Mouse (Mus musculus): ENCODE data around the gene Krt4. TPM values are rescaled to one million over a fixed set of nuclear protein-coding genes. Genes with fewer than 3 reads are reported as not detected.

The Krt4 gene
- total and polyA plus RNA-seq, 3 experiments: 0.11 TPM; not detected in 2

DNA sequence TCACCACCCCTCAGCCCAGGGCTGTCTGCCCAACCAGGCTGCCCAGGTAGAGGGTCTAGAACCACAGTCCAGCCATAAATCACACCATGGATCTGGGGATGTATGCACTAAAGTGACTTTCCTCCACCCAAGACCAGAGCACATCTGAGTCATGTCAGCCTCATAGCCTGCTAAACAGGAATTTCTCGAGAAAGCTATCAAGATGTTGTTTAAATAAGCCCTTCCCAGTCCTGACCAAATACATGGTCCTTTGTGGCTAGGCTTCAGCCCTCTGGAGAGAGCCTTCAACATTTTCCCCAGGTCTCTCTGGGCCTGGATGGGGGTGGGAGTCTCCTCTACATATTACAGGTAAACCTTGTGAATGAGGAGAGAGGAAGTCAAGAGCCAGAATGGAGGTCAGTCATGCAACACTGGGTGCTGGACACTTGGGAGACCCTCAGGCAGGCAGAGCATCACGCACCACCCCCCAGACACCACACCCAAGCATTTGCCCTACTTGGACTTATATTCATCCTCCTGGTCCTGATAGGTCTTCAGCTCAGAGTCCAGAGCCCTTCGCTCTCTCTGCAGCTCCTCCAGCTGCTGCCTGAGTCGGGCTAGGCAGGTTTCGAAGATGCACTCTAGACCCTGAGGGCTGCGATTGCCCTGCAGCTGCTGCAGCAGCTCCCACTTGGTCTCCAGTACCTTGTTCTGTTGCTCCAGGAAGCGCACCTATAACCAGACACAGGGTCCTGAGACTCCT, 28.4 kb upstream of the Krt4 start:
- H3K27me3 ChIP-seq (ENCODE audit: insufficient read depth, low read length): no peaks in the 10 kb centered on the region; the same call in 1 of the 2 replicates
- H3K9me3 ChIP-seq (replicated peaks): peaks cover 12% of the 10 kb centered on the region
- H3K4me1 ChIP-seq (ENCODE audit: insufficient read depth, low read depth, low read length): no peaks in the 10 kb centered on the region
- no peak for ATAC-seq (ENCODE audit: extremely low read depth, insufficient number of reproducible peaks, low FRiP score, poor library complexity, severe bottlenecking)
- no peak for TF ChIP-seq CTCF (IDR thresholded peaks at IDR 0.05; ENCODE audit: low read depth, low read length)
- TF ChIP-seq TAL1 (conservative IDR thresholded peaks at IDR 0.05; ENCODE audit: low read depth, low read length): no peak
- no peak for TF ChIP-seq POLR2AphosphoS5 (IDR thresholded peaks at IDR 0.05; ENCODE audit: insufficient replicate concordance, low read depth, low read length)
- TF ChIP-seq GATA1 (IDR thresholded peaks at IDR 0.05; ENCODE audit: borderline replicate concordance, low read length): no peak
- TF ChIP-seq GATA2 (IDR thresholded peaks at IDR 0.05; ENCODE audit: borderline replicate concordance, low read depth, low read length): no peak
- no peaks in the 10 kb centered on the region for H3K36me3 ChIP-seq (replicated peaks)
- DNase-seq (ENCODE audit: low spot score): no peak
- no peak overlapping the region for H3K4me3 ChIP-seq (ENCODE audit: low read depth, low read length)

DNA sequence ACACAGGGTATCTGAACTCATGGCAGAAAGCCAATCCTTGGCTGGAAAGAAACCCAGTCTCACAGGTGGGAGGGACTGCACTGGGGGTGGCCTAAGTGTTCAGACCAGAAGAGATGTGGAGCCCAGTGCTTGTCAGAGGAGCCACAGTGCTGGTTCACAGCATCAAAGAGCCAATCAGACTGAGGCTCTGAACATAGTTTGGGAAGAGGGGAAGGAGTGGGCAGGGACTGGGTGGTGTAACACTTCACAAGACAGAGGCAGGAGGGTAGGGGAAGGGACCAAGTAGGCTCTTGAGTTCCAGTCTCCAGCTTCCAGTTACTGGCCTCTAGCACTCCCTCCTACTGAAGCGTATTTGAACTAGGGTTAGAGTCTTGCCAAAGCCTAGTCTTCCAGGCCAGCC, 20.9 kb upstream of the Krt4 start:
- H3K9me3 ChIP-seq (replicated peaks): peaks cover 18% of the 10 kb centered on the region
- ATAC-seq (ENCODE audit: extremely low read depth, insufficient number of reproducible peaks, low FRiP score, poor library complexity, severe bottlenecking) (no peak), DNase-seq (ENCODE audit: low spot score) (no peak)
- H3K4me1 ChIP-seq (ENCODE audit: insufficient read depth, low read depth, low read length): no peaks in the 10 kb centered on the region
- H3K36me3 ChIP-seq (replicated peaks): no peaks in the 10 kb centered on the region
- H3K27me3 ChIP-seq (ENCODE audit: insufficient read depth, low read length): no peaks in the 10 kb centered on the region; the same call in 1 of the 2 replicates
- H3K4me3 ChIP-seq (ENCODE audit: low read depth, low read length): no peak overlapping the region
- TF ChIP-seq GATA2 (IDR thresholded peaks at IDR 0.05; ENCODE audit: borderline replicate concordance, low read depth, low read length) (no peak), TAL1 (conservative IDR thresholded peaks at IDR 0.05; ENCODE audit: low read depth, low read length) (no peak), CTCF (IDR thresholded peaks at IDR 0.05; ENCODE audit: low read depth, low read length) (no peak), GATA1 (IDR thresholded peaks at IDR 0.05; ENCODE audit: borderline replicate concordance, low read length) (no peak), POLR2AphosphoS5 (IDR thresholded peaks at IDR 0.05; ENCODE audit: insufficient replicate concordance, low read depth, low read length) (no peak)

DNA sequence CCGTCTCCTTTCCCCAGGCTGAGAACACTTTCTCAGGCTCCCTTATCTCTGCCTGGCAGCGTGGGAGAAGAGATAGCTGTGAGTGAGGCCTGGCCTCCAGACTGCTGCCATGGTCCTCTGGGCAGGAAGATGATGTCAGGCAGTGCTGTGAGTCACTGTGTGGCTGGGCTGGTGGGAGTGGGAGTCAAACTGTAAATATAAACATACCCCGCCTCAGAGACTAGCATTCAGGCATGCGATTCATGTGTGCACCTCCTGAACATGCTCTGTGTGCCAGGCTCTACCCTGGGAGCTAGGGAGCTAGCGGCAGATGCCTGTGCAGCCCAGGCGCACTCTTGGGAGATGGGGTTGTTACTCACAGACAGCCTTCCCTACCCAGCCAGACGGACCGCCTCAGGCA, 17.4 kb upstream of the Krt4 start:
- Histone ChIP-seq H3K4me3 (ENCODE audit: low read depth, low read length) (no peak overlapping the region), H3K4me1 (ENCODE audit: insufficient read depth, low read depth, low read length) (no peaks in the 10 kb centered on the region), H3K27me3 (ENCODE audit: insufficient read depth, low read length) (no peaks in the 10 kb centered on the region; the same call in 1 of the 2 replicates), H3K9me3 (replicated peaks) (peaks cover 19% of the 10 kb centered on the region), H3K36me3 (replicated peaks) (no peaks in the 10 kb centered on the region)
- DNase-seq (ENCODE audit: low spot score) (no peak), ATAC-seq (ENCODE audit: extremely low read depth, insufficient number of reproducible peaks, low FRiP score, poor library complexity, severe bottlenecking) (no peak)
- TF ChIP-seq CTCF (IDR thresholded peaks at IDR 0.05; ENCODE audit: low read depth, low read length): no peak
- no peak for TF ChIP-seq TAL1 (conservative IDR thresholded peaks at IDR 0.05; ENCODE audit: low read depth, low read length)
- no peak for TF ChIP-seq GATA2 (IDR thresholded peaks at IDR 0.05; ENCODE audit: borderline replicate concordance, low read depth, low read length)
- TF ChIP-seq GATA1 (IDR thresholded peaks at IDR 0.05; ENCODE audit: borderline replicate concordance, low read length): no peak

DNA sequence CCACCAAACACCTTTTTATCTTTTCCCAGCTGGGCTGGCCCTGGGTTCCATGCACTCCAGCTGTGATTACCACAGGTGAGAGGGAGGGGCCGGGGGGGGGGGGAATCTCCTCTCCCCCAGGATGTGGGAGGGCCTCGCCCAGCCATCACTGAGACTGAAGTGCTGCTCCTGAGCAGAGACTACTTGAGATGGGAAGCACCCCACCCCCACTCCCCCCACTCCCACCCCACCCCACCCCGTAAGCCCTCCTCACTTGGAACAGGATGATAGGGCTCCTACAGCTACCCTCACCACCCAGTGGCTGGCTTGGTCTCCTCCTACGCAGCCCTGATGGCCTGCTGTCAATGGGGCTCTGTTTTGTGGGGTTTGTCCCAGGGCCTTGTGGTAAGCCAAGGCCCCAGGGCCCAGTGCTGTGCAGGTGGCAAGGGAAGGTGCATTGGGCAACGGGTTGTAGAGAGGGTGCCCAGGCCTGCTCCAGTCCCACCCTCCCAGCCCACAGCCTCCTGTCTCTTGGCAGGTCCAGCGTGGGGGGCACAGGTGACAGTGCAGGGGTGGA, 15.8 kb upstream of the Krt4 start, which contains the start of gene Krt79:
Krt79 (minus strand) TSS at position 51 of the 556 bp plus-strand sequence.
- no peaks in the 10 kb centered on the region for H3K4me1 ChIP-seq (ENCODE audit: insufficient read depth, low read depth, low read length)
- no peaks in the 10 kb centered on the region; the same call in 1 of the 2 replicates for H3K27me3 ChIP-seq (ENCODE audit: insufficient read depth, low read length)
- H3K9me3 ChIP-seq (replicated peaks): peaks cover 13% of the 10 kb centered on the region; the same call in 1 of the 2 replicates
- no peak for DNase-seq (ENCODE audit: low spot score)
- no peak within 1 kb of the TSS for H3K4me3 ChIP-seq (ENCODE audit: low read depth, low read length)
- TF ChIP-seq CTCF (IDR thresholded peaks at IDR 0.05; ENCODE audit: low read depth, low read length): no peak
- no peak for TF ChIP-seq TAL1 (conservative IDR thresholded peaks at IDR 0.05; ENCODE audit: low read depth, low read length)
- TF ChIP-seq GATA2 (IDR thresholded peaks at IDR 0.05; ENCODE audit: borderline replicate concordance, low read depth, low read length): no peak
- TF ChIP-seq GATA1 (IDR thresholded peaks at IDR 0.05; ENCODE audit: borderline replicate concordance, low read length): no peak
- TF ChIP-seq POLR2AphosphoS5 (IDR thresholded peaks at IDR 0.05; ENCODE audit: insufficient replicate concordance, low read depth, low read length): no peak
- no peak for ATAC-seq (ENCODE audit: extremely low read depth, insufficient number of reproducible peaks, low FRiP score, poor library complexity, severe bottlenecking)
- no peaks in the 10 kb centered on the region for H3K36me3 ChIP-seq (replicated peaks)

DNA sequence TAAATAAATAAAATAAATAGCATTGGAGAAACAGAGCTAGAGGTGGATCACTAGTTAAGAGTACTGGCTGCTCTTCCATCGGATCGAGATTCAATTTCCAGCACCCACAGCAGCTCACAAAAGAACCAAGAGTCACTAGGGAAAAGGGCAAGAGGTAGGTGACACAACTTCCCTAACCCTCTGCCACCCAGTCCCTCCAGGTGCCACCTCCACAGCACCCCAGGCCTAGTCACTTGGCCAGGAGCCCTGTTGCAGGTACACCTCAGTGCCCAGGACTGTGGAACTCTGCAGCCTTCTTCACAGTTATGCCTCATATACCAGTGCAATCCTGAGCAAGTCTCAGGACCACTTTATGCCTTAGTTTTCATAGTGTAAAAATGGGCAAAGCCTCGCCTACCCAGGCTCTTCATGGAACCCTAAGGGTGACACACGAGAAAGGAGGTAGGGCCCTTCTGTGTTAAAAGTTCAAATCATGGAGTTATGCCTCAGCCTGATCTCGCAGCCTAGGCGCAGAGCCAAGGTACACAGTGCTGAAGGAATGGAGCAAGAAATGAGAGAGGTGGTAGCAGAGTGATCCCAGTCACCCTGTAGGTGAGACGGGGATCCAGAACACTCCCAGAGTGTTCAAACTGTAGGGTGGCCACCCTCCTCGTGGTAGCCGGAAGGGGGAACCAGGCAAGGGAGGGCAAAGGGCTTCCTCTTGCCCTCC, 14.2 kb upstream of the Krt4 start:
- Histone ChIP-seq H3K4me3 (ENCODE audit: low read depth, low read length) (no peak overlapping the region), H3K9me3 (replicated peaks) (peaks cover 13% of the 10 kb centered on the region; the same call in 1 of the 2 replicates), H3K27me3 (ENCODE audit: insufficient read depth, low read length) (no peaks in the 10 kb centered on the region; the same call in 1 of the 2 replicates), H3K36me3 (replicated peaks) (no peaks in the 10 kb centered on the region), H3K4me1 (ENCODE audit: insufficient read depth, low read depth, low read length) (no peaks in the 10 kb centered on the region)
- DNase-seq (ENCODE audit: low spot score) (no peak), ATAC-seq (ENCODE audit: extremely low read depth, insufficient number of reproducible peaks, low FRiP score, poor library complexity, severe bottlenecking) (no peak)
- TF ChIP-seq GATA1 (IDR thresholded peaks at IDR 0.05; ENCODE audit: borderline replicate concordance, low read length) (no peak), GATA2 (IDR thresholded peaks at IDR 0.05; ENCODE audit: borderline replicate concordance, low read depth, low read length) (no peak), POLR2AphosphoS5 (IDR thresholded peaks at IDR 0.05; ENCODE audit: insufficient replicate concordance, low read depth, low read length) (no peak), TAL1 (conservative IDR thresholded peaks at IDR 0.05; ENCODE audit: low read depth, low read length) (no peak), CTCF (IDR thresholded peaks at IDR 0.05; ENCODE audit: low read depth, low read length) (no peak)

DNA sequence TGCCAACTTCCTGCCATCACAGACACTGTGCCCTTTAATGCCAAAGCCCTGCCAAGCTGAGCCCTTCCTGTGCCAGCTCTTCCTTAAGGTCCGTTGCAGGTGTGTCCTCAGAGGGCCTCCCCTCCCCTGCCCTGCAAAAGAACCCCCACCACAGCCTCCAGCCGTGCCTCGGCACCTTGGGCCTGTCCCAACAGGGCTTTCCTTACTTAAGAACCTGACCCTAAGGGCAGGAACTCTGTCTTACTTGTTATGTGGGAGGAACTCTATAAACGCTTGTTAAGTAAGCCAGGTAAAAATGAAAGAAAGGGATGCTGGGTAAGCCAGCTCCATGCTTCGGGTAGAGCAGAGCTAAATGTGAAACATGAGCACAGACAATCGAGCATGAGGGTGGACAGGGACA, 8.5 kb upstream of the Krt4 start:
- DNase-seq (ENCODE audit: low spot score) (no peak), ATAC-seq (ENCODE audit: extremely low read depth, insufficient number of reproducible peaks, low FRiP score, poor library complexity, severe bottlenecking) (no peak)
- no peak overlapping the region for H3K4me3 ChIP-seq (ENCODE audit: low read depth, low read length)
- H3K4me1 ChIP-seq (ENCODE audit: insufficient read depth, low read depth, low read length): no peaks in the 10 kb centered on the region
- H3K36me3 ChIP-seq (replicated peaks): no peaks in the 10 kb centered on the region
- no peaks in the 10 kb centered on the region; the same call in 1 of the 2 replicates for H3K27me3 ChIP-seq (ENCODE audit: insufficient read depth, low read length)
- peaks cover 18% of the 10 kb centered on the region for H3K9me3 ChIP-seq (replicated peaks)
- no peak for TF ChIP-seq TAL1 (conservative IDR thresholded peaks at IDR 0.05; ENCODE audit: low read depth, low read length)
- no peak for TF ChIP-seq POLR2AphosphoS5 (IDR thresholded peaks at IDR 0.05; ENCODE audit: insufficient replicate concordance, low read depth, low read length)
- TF ChIP-seq GATA1 (IDR thresholded peaks at IDR 0.05; ENCODE audit: borderline replicate concordance, low read length): no peak
- TF ChIP-seq GATA2 (IDR thresholded peaks at IDR 0.05; ENCODE audit: borderline replicate concordance, low read depth, low read length): no peak
- no peak for TF ChIP-seq CTCF (IDR thresholded peaks at IDR 0.05; ENCODE audit: low read depth, low read length)
